Mouse (Mus musculus): ENCODE data around the gene 1700021F05Rik. TPM values are rescaled to one million over a fixed set of nuclear protein-coding genes. Genes with fewer than 3 reads are reported as not detected.

1700021F05Rik gene
- 90.8 and 94.3 TPM in 2 replicates for polyA plus RNA-seq (2014; fragmentation: Nextera tagmentation; extraction: Ambion mirVana)

DNA sequence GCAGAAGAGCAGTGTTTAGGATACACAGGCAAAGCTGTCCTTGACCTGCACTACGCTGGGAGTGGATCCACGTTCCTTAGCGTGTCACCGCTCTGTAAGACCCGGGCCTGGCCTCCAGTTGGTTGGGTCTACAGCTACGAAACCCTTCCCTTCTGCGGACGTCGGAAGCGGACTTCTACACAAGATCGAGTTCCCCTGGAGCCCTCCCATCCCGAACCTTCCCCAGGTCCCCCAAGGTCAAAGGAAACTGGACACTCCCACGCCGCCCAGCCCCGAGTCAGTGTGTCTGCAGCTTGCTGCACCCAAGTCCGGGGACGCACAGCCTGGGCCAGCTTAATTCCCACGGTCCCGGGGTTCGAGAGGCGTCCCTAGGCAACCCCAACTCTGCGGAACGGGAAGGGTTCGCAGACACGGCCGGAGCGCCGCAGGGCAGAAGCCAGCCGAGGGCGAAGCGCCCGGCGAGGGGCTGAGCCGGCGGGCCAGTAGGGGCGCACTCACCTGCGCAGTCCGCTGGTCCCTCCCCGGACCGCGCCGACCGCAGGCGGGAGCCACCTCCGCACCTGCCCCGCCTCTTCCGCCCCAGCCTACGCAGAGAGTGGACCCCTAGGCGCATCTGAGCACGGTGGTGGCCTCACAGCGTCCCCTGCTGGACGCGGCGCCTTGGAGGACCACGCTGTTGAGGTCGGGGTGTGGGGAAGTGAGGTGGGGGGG is at the start of gene 1700021F05Rik:
TSS of gene 1700021F05Rik (minus strand) at position 553 of the 711 bp plus-strand sequence.
- under 1% methylated on average over 35 of the region's 56 CpGs for WGBS
- H3K36me3 ChIP-seq (ENCODE audit: control insufficient read depth, insufficient read depth, low read length) = peaks cover 14% of the 10 kb centered on the region
- peak; percentile 97 for ATAC-seq (ENCODE audit: insufficient number of reproducible peaks, insufficient read depth, low FRiP score, low read depth)
- H3K27me3 ChIP-seq (ENCODE audit: control insufficient read depth, insufficient read depth, low read length) = no peaks in the 10 kb centered on the region
- peak within 1 kb of the TSS; percentile 76 to 92 for H3K27ac ChIP-seq (replicated peaks in 1 of 2; ENCODE audit: control insufficient read depth in 1 of 2, insufficient read depth in 1 of 2, low read depth in 2 of 2, low read length in 2 of 2)
- H3K9ac ChIP-seq (ENCODE audit: low read length) = peak within 1 kb of the TSS; percentile 95
- H3K4me3 ChIP-seq (ENCODE audit: control insufficient read depth in 1 of 2, insufficient read depth in 1 of 2, low read depth in 1 of 2, low read length in 2 of 2) = peak within 1 kb of the TSS; percentile 77 to 86
- H3K4me1 ChIP-seq (ENCODE audit: control insufficient read depth in 2 of 2, insufficient read depth in 2 of 2, low read length in 2 of 2) = peaks cover 2 to 9% of the 10 kb centered on the region in 2 experiments; a peak in 2 of 4 replicates
- H3K4me2 ChIP-seq (ENCODE audit: low read length) = peak within 1 kb of the TSS; percentile 76
- no peaks in the 10 kb centered on the region for H3K9me3 ChIP-seq (ENCODE audit: control insufficient read depth, low read length)

DNA sequence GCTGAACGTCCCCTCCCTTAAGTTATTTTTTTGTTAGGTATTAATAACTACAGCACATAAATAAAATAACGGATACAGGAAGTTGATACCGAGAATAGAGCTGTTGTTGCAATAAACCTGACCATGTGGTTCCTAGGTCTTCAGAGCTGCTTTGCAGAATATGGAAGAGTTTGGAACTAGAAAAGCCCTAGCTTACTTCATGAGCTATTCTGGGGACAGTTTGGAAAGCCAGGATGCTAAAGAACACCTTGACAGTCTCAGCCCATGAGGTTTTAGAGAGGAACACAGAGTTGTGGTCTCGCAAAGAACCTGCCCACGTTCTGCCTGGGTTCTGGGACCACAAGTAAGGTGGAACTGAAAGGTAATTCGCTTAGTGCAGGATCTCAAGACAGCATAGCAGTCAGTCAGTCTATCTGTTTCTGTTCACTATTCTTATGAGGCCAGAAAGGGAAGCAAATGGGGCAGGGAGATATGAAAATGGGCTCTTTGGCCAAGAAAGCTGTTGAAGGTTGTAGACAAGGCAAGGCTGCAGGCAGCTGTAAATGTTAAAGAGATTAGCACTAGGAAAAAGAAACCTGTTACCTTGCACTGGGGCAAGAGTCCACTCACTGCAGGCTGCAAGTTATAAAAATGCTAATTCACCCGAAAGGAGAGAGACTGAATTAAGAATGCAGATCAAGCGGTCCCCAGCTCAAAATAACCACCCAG is 47.8 kb upstream of the 1700021F05Rik start:
- H3K9me3 ChIP-seq (ENCODE audit: control insufficient read depth, low read length) = no peaks in the 10 kb centered on the region
- H3K27ac ChIP-seq (replicated peaks in 1 of 2; ENCODE audit: control insufficient read depth in 1 of 2, insufficient read depth in 1 of 2, low read depth in 2 of 2, low read length in 2 of 2) = no peak overlapping the region
- no peak overlapping the region for H3K9ac ChIP-seq (ENCODE audit: low read length)
- H3K27me3 ChIP-seq (ENCODE audit: control insufficient read depth, insufficient read depth, low read length) = no peaks in the 10 kb centered on the region
- ATAC-seq (ENCODE audit: insufficient number of reproducible peaks, insufficient read depth, low FRiP score, low read depth) = no peak
- no peak overlapping the region for H3K4me3 ChIP-seq (ENCODE audit: control insufficient read depth in 1 of 2, insufficient read depth in 1 of 2, low read depth in 1 of 2, low read length in 2 of 2)
- H3K36me3 ChIP-seq (ENCODE audit: control insufficient read depth, insufficient read depth, low read length) = no peaks in the 10 kb centered on the region; the same call in 1 of the 2 replicates
- 0 out of 4 replicates have a peak, but pooled peaks cover 0 to 3% of the 10 kb centered on the region in 2 experiments for H3K4me1 ChIP-seq (ENCODE audit: control insufficient read depth in 2 of 2, insufficient read depth in 2 of 2, low read length in 2 of 2)
- WGBS = 72% methylated on average over 8 of the region's 8 CpGs
- no peak overlapping the region for H3K4me2 ChIP-seq (ENCODE audit: low read length)

DNA sequence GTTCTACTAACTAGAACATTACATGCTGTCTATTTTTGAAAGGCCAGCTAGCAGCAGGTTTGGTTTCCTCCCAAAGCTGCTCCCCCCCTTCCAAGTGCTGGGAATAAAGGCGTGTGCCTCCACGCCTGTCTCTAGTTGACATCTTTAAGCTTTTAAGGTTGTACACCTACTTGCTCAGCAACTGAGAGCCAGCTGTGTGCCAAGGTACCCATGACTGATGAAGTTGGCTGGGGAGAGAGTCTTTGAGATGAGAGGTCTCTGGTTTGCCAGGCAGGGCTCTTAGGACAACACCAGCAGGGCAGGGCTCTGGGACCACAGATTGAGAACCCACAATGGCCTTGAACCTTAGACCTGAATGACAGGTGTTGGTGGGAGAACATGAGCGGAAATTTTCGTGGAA is 43.7 kb upstream of the 1700021F05Rik start:
- WGBS = 89% methylated on average over 4 of the region's 4 CpGs
- ATAC-seq (ENCODE audit: insufficient number of reproducible peaks, insufficient read depth, low FRiP score, low read depth) = no peak

DNA sequence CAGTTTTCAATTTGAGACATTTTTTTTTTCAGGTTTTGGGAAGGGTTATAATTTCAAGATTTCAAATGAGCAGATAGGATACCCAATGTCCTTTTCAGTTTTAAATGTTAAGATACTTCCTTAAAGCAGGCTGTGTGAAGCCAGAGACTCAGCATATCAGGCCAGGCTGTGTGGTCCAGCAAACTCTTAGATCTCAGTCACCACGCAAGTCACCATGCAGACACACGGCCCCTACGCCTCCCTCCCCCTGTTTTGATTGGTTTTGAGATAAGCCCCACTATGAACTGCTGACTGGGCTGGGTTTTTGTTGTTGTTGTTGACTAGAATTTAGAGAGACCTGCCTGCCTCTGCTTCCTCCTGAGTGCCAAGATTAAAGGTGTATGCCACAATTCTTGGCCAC is 40.5 kb upstream of the 1700021F05Rik start:
- peaks cover 2 to 6% of the 10 kb centered on the region in 2 experiments; a peak in 1 of 4 replicates for H3K4me1 ChIP-seq (ENCODE audit: control insufficient read depth in 2 of 2, insufficient read depth in 2 of 2, low read length in 2 of 2)
- no peaks in the 10 kb centered on the region for H3K27me3 ChIP-seq (ENCODE audit: control insufficient read depth, insufficient read depth, low read length)
- H3K27ac ChIP-seq (replicated peaks in 1 of 2; ENCODE audit: control insufficient read depth in 1 of 2, insufficient read depth in 1 of 2, low read depth in 2 of 2, low read length in 2 of 2) = peak overlapping the region in 1 of 2 experiments; percentile 57; a peak in 1 of 4 replicates
- 55% methylated on average over 3 of the region's 3 CpGs for WGBS
- peak overlapping the region; percentile 61 to 67 for H3K4me3 ChIP-seq (ENCODE audit: control insufficient read depth in 1 of 2, insufficient read depth in 1 of 2, low read depth in 1 of 2, low read length in 2 of 2)
- peak overlapping the region; percentile 97 for H3K4me2 ChIP-seq (ENCODE audit: low read length)
- H3K9me3 ChIP-seq (ENCODE audit: control insufficient read depth, low read length) = no peaks in the 10 kb centered on the region
- no peak for ATAC-seq (ENCODE audit: insufficient number of reproducible peaks, insufficient read depth, low FRiP score, low read depth)
- peaks cover 11% of the 10 kb centered on the region; the same call in 1 of the 2 replicates for H3K36me3 ChIP-seq (ENCODE audit: control insufficient read depth, insufficient read depth, low read length)
- H3K9ac ChIP-seq (ENCODE audit: low read length) = peak overlapping the region; percentile 76

More for the DNA sequence above, 43.7 kb upstream of the 1700021F05Rik start:
- Histone ChIP-seq H3K27ac (replicated peaks in 1 of 2; ENCODE audit: control insufficient read depth in 1 of 2, insufficient read depth in 1 of 2, low read depth in 2 of 2, low read length in 2 of 2) (no peak overlapping the region), H3K9me3 (ENCODE audit: control insufficient read depth, low read length) (no peaks in the 10 kb centered on the region), H3K36me3 (ENCODE audit: control insufficient read depth, insufficient read depth, low read length) (peaks cover 11% of the 10 kb centered on the region; the same call in 1 of the 2 replicates), H3K4me1 (ENCODE audit: control insufficient read depth in 2 of 2, insufficient read depth in 2 of 2, low read length in 2 of 2) (peaks cover 4 to 5% of the 10 kb centered on the region in 2 experiments; a peak in 1 of 4 replicates), H3K9ac (ENCODE audit: low read length) (no peak overlapping the region), H3K27me3 (ENCODE audit: control insufficient read depth, insufficient read depth, low read length) (no peaks in the 10 kb centered on the region), H3K4me3 (ENCODE audit: control insufficient read depth in 1 of 2, insufficient read depth in 1 of 2, low read depth in 1 of 2, low read length in 2 of 2) (no peak overlapping the region), H3K4me2 (ENCODE audit: low read length) (no peak overlapping the region)

DNA sequence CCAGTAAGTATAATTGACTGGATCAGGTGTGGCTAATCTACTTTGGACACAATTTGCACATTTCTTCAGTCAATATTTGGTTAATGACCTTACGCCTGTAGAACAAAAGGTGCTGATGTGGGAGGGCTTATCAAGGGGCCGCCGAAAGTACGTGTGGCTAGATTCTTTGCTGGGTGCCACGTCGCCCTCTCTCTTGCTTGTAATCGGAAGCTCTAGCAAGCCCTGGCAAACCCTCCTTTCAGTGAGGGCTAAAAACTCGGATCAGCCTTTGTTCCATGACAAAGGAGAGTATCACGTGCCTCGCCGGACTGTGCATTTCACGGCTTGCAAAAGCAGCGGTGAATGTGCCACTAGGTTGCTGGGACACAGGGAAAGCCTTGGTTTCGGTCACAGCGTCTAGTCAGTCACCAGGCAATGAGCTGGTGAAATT is 39.9 kb upstream of the 1700021F05Rik start:
- Histone ChIP-seq H3K4me3 (ENCODE audit: control insufficient read depth in 1 of 2, insufficient read depth in 1 of 2, low read depth in 1 of 2, low read length in 2 of 2) (peak overlapping the region; percentile 61 to 67), H3K27ac (replicated peaks in 1 of 2; ENCODE audit: control insufficient read depth in 1 of 2, insufficient read depth in 1 of 2, low read depth in 2 of 2, low read length in 2 of 2) (peak overlapping the region; percentile 57 to 67), H3K9me3 (ENCODE audit: control insufficient read depth, low read length) (no peaks in the 10 kb centered on the region), H3K9ac (ENCODE audit: low read length) (peak overlapping the region; percentile 76), H3K27me3 (ENCODE audit: control insufficient read depth, insufficient read depth, low read length) (no peaks in the 10 kb centered on the region), H3K36me3 (ENCODE audit: control insufficient read depth, insufficient read depth, low read length) (peaks cover 11% of the 10 kb centered on the region; the same call in 1 of the 2 replicates), H3K4me1 (ENCODE audit: control insufficient read depth in 2 of 2, insufficient read depth in 2 of 2, low read length in 2 of 2) (peaks cover 2 to 6% of the 10 kb centered on the region in 2 experiments; a peak in 1 of 4 replicates), H3K4me2 (ENCODE audit: low read length) (peak overlapping the region; percentile 97)
- WGBS = under 1% methylated on average over 15 of the region's 15 CpGs
- no peak for ATAC-seq (ENCODE audit: insufficient number of reproducible peaks, insufficient read depth, low FRiP score, low read depth)

DNA sequence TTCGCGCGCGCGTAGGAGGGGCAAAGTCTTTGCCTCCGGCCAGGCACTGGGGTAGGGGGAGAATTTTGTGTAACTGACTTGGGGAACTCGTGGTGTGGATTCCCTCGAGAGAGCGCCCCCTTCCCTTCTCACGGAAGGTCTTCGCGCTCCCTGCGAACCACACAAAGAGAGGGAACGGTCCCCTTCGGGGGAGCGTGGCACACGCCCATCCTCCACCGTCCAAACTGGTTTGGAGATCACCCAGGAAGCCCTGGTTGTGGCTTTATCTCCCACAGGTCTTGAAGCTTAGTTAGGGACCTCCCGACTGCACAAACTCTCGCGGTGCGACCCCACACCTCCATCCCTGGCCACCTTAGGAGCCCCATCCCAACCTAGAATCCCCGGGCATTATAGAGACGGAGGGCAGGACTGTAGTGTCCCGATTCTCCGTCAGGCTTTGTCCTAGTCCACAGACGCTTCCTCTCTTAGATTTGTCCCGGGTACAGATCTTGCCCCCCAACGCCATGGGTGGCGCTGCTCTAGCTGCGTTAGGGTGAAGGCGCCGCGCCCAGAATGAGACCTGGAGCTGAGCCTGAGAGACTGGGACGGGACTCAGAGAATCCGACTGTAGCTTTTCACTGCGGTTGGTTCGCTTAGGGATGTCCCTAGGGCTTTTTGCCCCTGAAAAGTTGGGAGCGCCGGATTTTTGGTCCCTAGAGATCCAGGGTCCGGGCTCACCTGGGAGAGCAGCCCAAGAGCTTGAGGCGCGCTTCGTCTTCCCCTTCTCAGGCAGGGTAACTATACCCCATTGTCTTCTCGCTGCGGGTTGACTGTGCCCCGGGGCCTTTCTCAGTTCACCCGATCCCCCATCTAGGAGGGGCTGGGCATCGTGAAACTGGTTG is 38.8 kb upstream of the 1700021F05Rik start:
- no peaks in the 10 kb centered on the region for H3K9me3 ChIP-seq (ENCODE audit: control insufficient read depth, low read length)
- peak overlapping the region; percentile 76 for H3K9ac ChIP-seq (ENCODE audit: low read length)
- H3K4me1 ChIP-seq (ENCODE audit: control insufficient read depth in 2 of 2, insufficient read depth in 2 of 2, low read length in 2 of 2) = peaks cover 2 to 6% of the 10 kb centered on the region in 2 experiments; a peak in 1 of 4 replicates
- WGBS = under 1% methylated on average over 48 of the region's 49 CpGs
- H3K36me3 ChIP-seq (ENCODE audit: control insufficient read depth, insufficient read depth, low read length) = peaks cover 11% of the 10 kb centered on the region; the same call in 1 of the 2 replicates
- H3K4me3 ChIP-seq (ENCODE audit: control insufficient read depth in 1 of 2, insufficient read depth in 1 of 2, low read depth in 1 of 2, low read length in 2 of 2) = peak overlapping the region; percentile 67 to 71
- H3K4me2 ChIP-seq (ENCODE audit: low read length) = peak overlapping the region; percentile 97
- ATAC-seq (ENCODE audit: insufficient number of reproducible peaks, insufficient read depth, low FRiP score, low read depth) = peak; percentile 22
- H3K27ac ChIP-seq (replicated peaks in 1 of 2; ENCODE audit: control insufficient read depth in 1 of 2, insufficient read depth in 1 of 2, low read depth in 2 of 2, low read length in 2 of 2) = peak overlapping the region; percentile 86 to 89
- no peaks in the 10 kb centered on the region for H3K27me3 ChIP-seq (ENCODE audit: control insufficient read depth, insufficient read depth, low read length)
